Mouse (Mus musculus) gastrocnemius, adult 18-20 months (tissue): Measurements from ENCODE around the gene Pus7. TPM values are rescaled to one million over a fixed set of nuclear protein-coding genes. Genes with fewer than 3 reads are reported as not detected.
A peak's percentile ranks its signal among the peaks of the same experiment; 100 is the strongest.

Source experiments
- DNase-seq: peaks from one replicate; pipeline ENCODE4 v3.0.0; 2021; ENCODE audit warnings: low spot score
- long read RNA-seq, 2 experiments: library from polyadenylated mRNA; stranded (forward); transcript quantifications; one replicate each; pipeline ENCODE4 v2.0.0; 2021
- total RNA-seq, 2 experiments: library from RNA; stranded (reverse); gene quantifications; 2 replicates each; pipeline ENCODE4 v1.2.3; 2021

The Pus7 gene
- total RNA-seq, result 10 to 100 TPM; 11.3 to 12.5 TPM
- long read RNA-seq, experiment 1, transcript Pus7-201 (16 exons, 3,407 nt), result major isoform, 14 of 21 reads
- long read RNA-seq, experiment 1, partial matches to known transcripts, result 2 of 21 reads
- long read RNA-seq, experiment 1, other reads (novel, unspliced or antisense), result 4 of 21 reads
- long read RNA-seq, experiment 2, transcript Pus7-201 (16 exons, 3,407 nt), result major isoform, 15 of 17 reads
- long read RNA-seq, experiment 2, partial matches to known transcripts, result 1 of 17 reads
- long read RNA-seq, experiment 2, other reads (novel, unspliced or antisense), result 1 of 17 reads

- DNase-seq, result peak; percentile 78
Measured at GRCm38 (mm10) chr5:23782931-23783877, at the start of gene Pus7. Gene Pus7, minus strand, starts transcription at chr5:23783711.

GRCm38 (mm10) chr5:23830897-23831752 is 47.6 kb upstream of the Pus7 start:
- DNase-seq, result no peak

- DNase-seq, result peak; percentile 63
Measured at GRCm38 (mm10) chr5:23826321-23827004, 43.0 kb upstream of the Pus7 start.

- DNase-seq, result no peak
Measured at GRCm38 (mm10) chr5:23824171-23824733, 40.7 kb upstream of the Pus7 start.

GRCm38 (mm10) chr5:23822306-23822705 is 38.8 kb upstream of the Pus7 start:
- no peak for DNase-seq

- DNase-seq, result no peak
Measured at GRCm38 (mm10) chr5:23816681-23817080, 33.2 kb upstream of the Pus7 start.

- DNase-seq, result no peak
Measured at GRCm38 (mm10) chr5:23814841-23815240, 31.3 kb upstream of the Pus7 start.

- DNase-seq, result no peak
Measured at GRCm38 (mm10) chr5:23792726-23793125, 9.2 kb upstream of the Pus7 start.

- DNase-seq, result no peak
Measured at GRCm38 (mm10) chr5:23789078-23789612, 5.6 kb upstream of the Pus7 start.

- no peak for DNase-seq
Measured at GRCm38 (mm10) chr5:23788390-23788830, 4.9 kb upstream of the Pus7 start.

GRCm38 (mm10) chr5:23787536-23788389 is 4.3 kb upstream of the Pus7 start, which contains the start of gene Rint1:
Gene Rint1, plus strand, starts transcription at chr5:23787711.
- DNase-seq, result peak; percentile 95

GRCm38 (mm10) chr5:23782051-23782810 is 1.3 kb downstream of the Pus7 start:
- DNase-seq, result no peak

- no peak for DNase-seq
Measured at GRCm38 (mm10) chr5:23781172-23781571, 2.3 kb downstream of the Pus7 start.

- no peak for DNase-seq
Measured at GRCm38 (mm10) chr5:23780516-23780915, 3.0 kb downstream of the Pus7 start.

- no peak for DNase-seq
Measured at GRCm38 (mm10) chr5:23774186-23774585, 9.3 kb downstream of the Pus7 start.

- no peak for DNase-seq
Measured at GRCm38 (mm10) chr5:23771105-23771504, 12.4 kb downstream of the Pus7 start.

GRCm38 (mm10) chr5:23764557-23764956 is 19.0 kb downstream of the Pus7 start:
- DNase-seq, result no peak

- DNase-seq, result no peak
Measured at GRCm38 (mm10) chr5:23762531-23762930, 21.0 kb downstream of the Pus7 start.
